ENCODE assay signal across 7 mouse cellular contexts in genomic region chr8:87708127-87708637, GRCm38 (mm10).
DNase-seq lines count a peak whose midpoint lies in the region; ATAC-seq and TF ChIP-seq lines count a peak whose summit lies in the region.

No protein-coding gene starts in this region.

- 0 out of 2 replicates have a peak overlapping the region, but pooled peaks have one; percentile 13 for H3K27ac ChIP-seq in CH12.LX (ENCODE audit: insufficient read depth, low read depth)
- H3K27ac ChIP-seq in neural tube, embryonic 13.5 days (replicated peaks): peak overlapping the region; percentile 79

- H3K9ac ChIP-seq in CH12.LX (ENCODE audit: insufficient read depth, low read depth): no peak overlapping the region
- H3K9ac ChIP-seq in neural tube, embryonic 13.5 days: 0 out of 2 replicates have a peak overlapping the region, but pooled peaks have one; percentile 5

- no peak overlapping the region for H3K4me3 ChIP-seq in CH12.LX (replicated peaks in 1 of 3; ENCODE audit: low read depth in 2 of 3, low read length in 2 of 3, poor library complexity in 1 of 3)
- no peak overlapping the region for H3K4me3 ChIP-seq in neural tube, embryonic 13.5 days

- H3K36me3 ChIP-seq in CH12.LX (replicated peaks in 1 of 2; ENCODE audit: control insufficient read depth in 1 of 2, insufficient read depth in 1 of 2, low read length in 1 of 2): peaks cover 0 to 50% of the 10 kb centered on the region in 2 experiments
- H3K36me3 ChIP-seq in neural tube, embryonic 13.5 days: no peaks in the 10 kb centered on the region

- no peak for TF ChIP-seq EP300 in CH12.LX (IDR thresholded peaks at IDR 0.05; ENCODE audit: low read length)

- peaks cover 30% of the 10 kb centered on the region for H3K9me3 ChIP-seq in CH12.LX (replicated peaks; ENCODE audit: low read length)
- no peaks in the 10 kb centered on the region for H3K9me3 ChIP-seq in neural tube, embryonic 13.5 days

- H3K4me1 ChIP-seq in CH12.LX (ENCODE audit: control insufficient read depth in 1 of 2, insufficient read depth in 2 of 2): peaks cover 2 to 54% of the 10 kb centered on the region in 2 experiments; a peak in 2 of 4 replicates
- peaks cover 94% of the 10 kb centered on the region for H3K4me1 ChIP-seq in neural tube, embryonic 13.5 days (replicated peaks)

- in situ Hi-C loops in CH12.LX (cut with MboI; ENCODE audit: low pct_ligation_motif_present, low pct_unique_long_range_greater_than_20kb, low sequenced_read_pairs): no loop called here

- WGBS in neural tube, embryonic 13.5 days: 7% methylated on average over 11 of the region's 11 CpGs

- no peak for TF ChIP-seq CTCF in CH12.LX (conservative IDR thresholded peaks at IDR 0.05 in 1 of 2, IDR thresholded peaks at IDR 0.05 in 1 of 2; ENCODE audit: low read depth in 2 of 2, low read length in 2 of 2)

- H3K79me2 ChIP-seq in CH12.LX (replicated peaks; ENCODE audit: control insufficient read depth, extremely low read depth, insufficient read depth, poor library complexity, severe bottlenecking): no peaks in the 10 kb centered on the region

- TF ChIP-seq POLR2A in CH12.LX (IDR thresholded peaks at IDR 0.05; ENCODE audit: low read depth, low read length): no peak

- peak; percentile 62 for ATAC-seq in neural tube, embryonic 13.5 days (ENCODE audit: low read depth)
- no peak for ATAC-seq in activated CD4-positive, CD25-positive, alpha-beta regulatory T cell, adult 4 months

- no peaks in the 10 kb centered on the region for H3K27me3 ChIP-seq in CH12.LX (replicated peaks)
- H3K27me3 ChIP-seq in neural tube, embryonic 13.5 days: no peaks in the 10 kb centered on the region

- TF ChIP-seq RAD21 in CH12.LX (IDR thresholded peaks at IDR 0.05; ENCODE audit: low read depth, low read length): no peak

- DNase-seq in CH12.LX (ENCODE audit: extremely low read depth) (peak; percentile 82), MN1 (ENCODE audit: low spot score) (no peak)
- peak; percentile 75 to 82 for DNase-seq in cerebellum, postnatal 10 days
- DNase-seq in induced T-regulatory cell, adult 2 months (ENCODE audit: low read depth): peak; percentile 49
- DNase-seq in retina, postnatal 1 day: no peak

- dilution Hi-C loops in CH12.LX (cut with MboI; ENCODE audit: extremely low pct_ligation_motif_present, extremely low pct_unique_long_range_greater_than_20kb, low sequenced_read_pairs): no loop called here

- H3K4me2 ChIP-seq in CH12.LX (ENCODE audit: insufficient read depth, low read depth, poor library complexity, severe bottlenecking): peak overlapping the region; percentile 16; the same call in 1 of the 2 replicates
- peak overlapping the region; percentile 39 for H3K4me2 ChIP-seq in neural tube, embryonic 13.5 days

TF ChIP-seq in CH12.LX, 34 proteins besides CTCF, POLR2A, EP300 and RAD21:
- TF ChIP-seq MAX (IDR thresholded peaks at IDR 0.05; ENCODE audit: low read length): peak; percentile 20; the same call in 1 of the 2 replicates
- no peak for TF ChIP-seq SMC3 (IDR thresholded peaks at IDR 0.05; ENCODE audit: low read depth, low read length)
- TF ChIP-seq ZNF384 (IDR thresholded peaks at IDR 0.05; ENCODE audit: low read depth, low read length): peak; percentile 86
- no peak for TF ChIP-seq HCFC1 (IDR thresholded peaks at IDR 0.05; ENCODE audit: low read depth, low read length)
- no peak for TF ChIP-seq E2F4 (IDR thresholded peaks at IDR 0.05; ENCODE audit: insufficient replicate concordance, low read depth, low read length)
- TF ChIP-seq NELFE (IDR thresholded peaks at IDR 0.05; ENCODE audit: low read depth, low read length): no peak
- TF ChIP-seq IRF4 (IDR thresholded peaks at IDR 0.05; ENCODE audit: low read depth, low read length): peak; percentile 30; the same call in 1 of the 2 replicates
- peak; percentile 96 for TF ChIP-seq UBTF (IDR thresholded peaks at IDR 0.05; ENCODE audit: low read depth, low read length)
- TF ChIP-seq TCF12 (IDR thresholded peaks at IDR 0.05; ENCODE audit: low read depth, low read length): peak; percentile 68; the same call in 1 of the 2 replicates
- TF ChIP-seq CHD2 (IDR thresholded peaks at IDR 0.05; ENCODE audit: low read length): no peak
- TF ChIP-seq MEF2A (IDR thresholded peaks at IDR 0.05; ENCODE audit: borderline replicate concordance, low read depth, low read length): 0 out of 2 replicates have a peak, but pooled peaks have one; percentile 57
- TF ChIP-seq TBP (conservative IDR thresholded peaks at IDR 0.05; ENCODE audit: low read depth, low read length): peak; percentile 91
- TF ChIP-seq BHLHE40 (IDR thresholded peaks at IDR 0.05; ENCODE audit: low read depth, low read length): no peak; the same call in 1 of the 2 replicates
- no peak for TF ChIP-seq SIN3A (IDR thresholded peaks at IDR 0.05; ENCODE audit: low read length)
- no peak for TF ChIP-seq USF1 (IDR thresholded peaks at IDR 0.05; ENCODE audit: low read depth, low read length)
- no peak for TF ChIP-seq POLR2AphosphoS2 (IDR thresholded peaks at IDR 0.05; ENCODE audit: low read depth, low read length)
- no peak for TF ChIP-seq JUND (conservative IDR thresholded peaks at IDR 0.05; ENCODE audit: low read depth, low read length)
- no peak for TF ChIP-seq KAT2A (IDR thresholded peaks at IDR 0.05; ENCODE audit: insufficient replicate concordance, low read length)
- peak; percentile 63 for TF ChIP-seq ETS1 (conservative IDR thresholded peaks at IDR 0.05; ENCODE audit: low read depth, low read length)

Comparison
In these comparisons a context has a peak if more than half of its experiments do, and no peak if none do; other contexts are left out.
1. DNase-seq: peak in CH12.LX (single experiment), cerebellum, postnatal 10 days (2 of 2) and induced T-regulatory cell, adult 2 months (single experiment); none in retina, postnatal 1 day (single experiment) and MN1 (single experiment).